Mouse (Mus musculus) ovary, postnatal 36 days (tissue): ENCODE data around the gene Yars.
"Not testable (repeated sequence)": the region's sequence is repeated elsewhere in the genome, so short reads cannot be mapped to it uniquely, and the experiment has no call there.

ENCODE experiments used
- DNase-seq: peaks from one replicate; pipeline ENCODE4 v3.0.0; 2022; ENCODE audit warnings: low spot score, mixed read lengths

Gene Yars

DNA sequence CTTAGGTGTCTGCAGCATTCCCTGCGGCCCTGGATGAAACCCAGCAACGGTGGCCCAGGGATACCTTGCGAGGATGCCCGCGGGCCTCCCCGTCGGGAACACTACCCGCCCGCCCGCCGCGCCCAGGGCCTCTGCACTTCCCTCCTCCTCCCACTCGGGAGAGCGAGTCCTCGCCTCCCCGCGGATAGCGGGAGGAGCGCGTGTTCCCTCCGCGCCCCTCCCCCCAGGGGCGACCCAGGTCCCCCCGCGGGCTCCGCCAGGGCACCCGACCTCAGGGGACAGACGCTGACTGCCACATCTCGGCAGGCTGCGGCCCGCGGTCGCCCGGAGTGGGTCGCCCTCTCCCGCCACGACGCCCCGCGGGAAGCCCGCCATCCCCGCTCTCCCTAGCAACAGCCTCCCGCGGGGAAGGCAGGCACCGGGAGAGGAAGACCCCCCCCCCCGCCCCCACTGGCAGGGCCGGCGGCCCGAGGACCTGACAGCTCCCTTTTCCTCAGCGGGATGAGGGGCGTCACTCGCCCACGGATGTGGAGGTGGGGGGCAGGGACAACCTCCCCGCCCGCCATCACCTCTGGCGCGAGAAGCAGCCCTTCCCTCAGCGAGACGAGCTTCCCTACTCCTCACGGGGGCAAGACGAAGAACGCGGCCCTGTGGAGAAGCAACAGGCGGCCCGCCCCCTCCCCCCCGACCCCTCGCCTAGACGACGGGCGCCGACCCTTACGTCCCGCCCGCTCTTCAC is 588 bp upstream of the Yars start:
- peak; percentile 68 for DNase-seq

DNA sequence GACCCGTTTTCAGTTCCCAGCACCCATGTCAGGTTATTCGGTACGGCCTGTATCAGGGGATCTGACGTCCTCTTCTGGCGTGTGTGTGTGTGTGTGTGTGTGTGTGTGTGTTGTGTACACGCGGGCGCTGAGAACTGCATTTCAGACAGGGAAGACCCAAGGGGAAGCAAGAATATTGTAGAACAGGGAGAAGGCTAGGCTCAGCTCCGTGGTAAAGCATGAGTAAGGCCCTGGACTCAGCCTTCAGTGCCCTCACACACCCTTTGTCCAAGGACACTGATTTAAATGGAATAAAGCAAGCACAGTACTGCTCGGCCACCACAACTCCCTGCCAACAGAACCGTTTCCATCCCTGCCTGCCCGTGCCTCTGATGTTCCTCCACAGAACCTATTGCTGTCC is 978 bp downstream of the Yars start:
- DNase-seq, result no peak

DNA sequence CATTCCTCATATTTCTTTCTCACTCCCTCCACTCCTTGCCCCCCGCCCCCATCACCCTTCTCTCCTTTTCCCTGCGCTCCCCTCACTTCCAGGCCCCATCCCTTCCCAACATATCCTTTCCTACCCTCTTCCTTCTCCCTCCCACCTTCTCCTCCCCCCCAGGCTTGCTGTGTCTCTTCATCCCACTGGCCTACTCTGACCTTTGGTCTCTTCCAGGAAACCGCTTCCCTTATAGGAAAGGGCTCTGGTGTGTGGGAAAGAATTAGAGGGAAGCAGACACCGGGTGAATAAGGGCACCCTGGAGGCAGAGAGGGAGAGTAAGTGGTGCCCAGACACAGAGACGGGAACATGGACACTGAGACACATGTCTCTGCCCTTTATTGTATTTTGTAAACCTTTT is 2.1 kb downstream of the Yars start:
- DNase-seq, result no peak

DNA sequence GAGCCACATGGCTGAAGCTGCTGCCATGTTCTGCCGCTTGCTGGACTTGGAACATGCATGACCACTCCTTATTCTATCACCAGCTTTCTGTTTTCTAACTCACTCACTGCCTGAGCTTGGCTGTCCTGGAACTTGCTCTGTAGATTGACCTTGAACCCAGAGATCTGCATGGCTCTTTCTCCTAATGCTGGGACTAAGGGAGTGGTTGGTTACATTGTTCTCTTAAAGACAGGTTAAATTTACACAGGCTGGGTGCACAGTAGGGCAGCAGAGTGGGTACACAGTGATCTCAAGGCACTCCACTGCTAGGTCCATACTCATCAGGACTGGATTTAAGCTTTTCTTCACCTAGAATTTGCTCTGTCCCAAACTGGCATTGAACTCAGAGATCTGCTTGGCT is 4.7 kb downstream of the Yars start:
- no peak for DNase-seq

DNA sequence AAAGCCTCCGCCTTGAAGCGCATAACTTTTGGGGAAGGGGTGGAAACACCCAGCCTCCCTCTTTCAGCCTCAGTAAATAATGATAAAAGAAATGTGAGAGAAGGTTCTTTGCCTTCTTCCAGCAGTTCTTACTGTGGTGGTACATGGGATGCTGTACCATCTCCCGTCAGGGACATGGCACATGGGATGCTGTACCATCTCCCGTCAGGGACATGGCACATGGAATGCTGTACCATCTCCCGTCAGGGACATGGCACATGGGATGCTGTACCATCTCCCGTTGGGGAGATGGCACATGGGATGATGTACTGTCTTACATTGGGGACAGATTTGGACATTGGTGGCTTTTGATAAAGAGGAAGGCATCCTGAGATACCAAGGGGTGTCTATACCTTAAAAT is 8.0 kb downstream of the Yars start:
- DNase-seq, result no peak

DNA sequence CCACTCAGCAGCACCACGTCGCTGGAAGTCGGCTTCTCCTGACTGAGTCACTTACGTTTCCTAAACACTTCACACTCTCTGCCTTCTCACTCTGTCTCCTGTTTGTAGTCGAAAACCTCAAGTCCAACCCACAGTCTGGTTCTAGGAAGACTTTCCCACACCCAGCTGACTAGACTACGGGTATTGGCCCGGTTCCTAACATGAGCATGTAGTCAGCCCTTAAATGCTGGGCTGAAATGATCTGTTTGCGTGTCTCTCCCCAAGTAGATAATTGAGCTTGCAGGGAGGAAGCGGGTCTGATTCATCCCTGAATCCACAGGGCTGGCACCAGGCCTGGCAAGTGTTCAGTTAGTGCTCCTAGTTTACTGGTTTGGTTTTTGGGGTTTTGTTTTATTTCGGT is 15.1 kb downstream of the Yars start:
- DNase-seq, result no peak

DNA sequence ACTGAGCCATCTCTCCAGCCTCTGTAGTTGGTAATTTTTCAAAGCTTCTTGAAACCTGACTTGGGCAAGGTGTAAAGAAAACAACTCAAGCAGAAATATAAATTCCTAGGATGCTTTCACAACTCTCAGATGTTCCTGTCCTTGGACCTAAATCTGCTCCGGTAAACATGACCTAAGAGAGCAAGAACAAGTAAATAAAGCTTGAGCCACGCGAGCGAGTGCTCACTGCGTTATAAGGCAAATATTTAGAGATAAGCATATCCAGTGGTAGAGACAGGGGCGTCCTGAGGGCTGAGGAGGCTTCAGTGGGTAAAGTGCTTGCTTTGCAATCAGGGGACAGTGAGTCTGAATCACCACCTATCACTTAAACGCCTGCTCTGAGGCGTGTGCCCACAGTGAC is 17.2 kb downstream of the Yars start:
- DNase-seq, result no peak

DNA sequence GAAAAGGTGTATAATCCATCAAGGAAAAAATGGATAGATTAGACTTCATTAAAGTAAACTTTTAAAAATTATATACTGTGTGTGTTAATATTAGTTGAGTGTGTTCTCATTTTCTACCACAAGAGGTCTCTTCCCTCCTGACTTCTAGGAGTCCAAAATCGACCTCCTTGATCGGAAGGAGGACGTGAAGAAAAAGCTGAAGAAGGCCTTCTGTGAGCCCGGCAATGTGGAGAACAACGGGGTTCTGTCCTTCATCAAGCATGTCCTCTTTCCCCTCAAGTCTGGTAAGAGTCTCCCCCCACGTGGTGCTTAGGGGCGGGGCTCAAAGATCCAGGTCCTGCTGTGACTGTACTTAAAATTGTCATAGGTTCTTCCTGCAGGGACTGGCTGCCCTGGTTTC is 19.9 kb downstream of the Yars start:
- no peak for DNase-seq

DNA sequence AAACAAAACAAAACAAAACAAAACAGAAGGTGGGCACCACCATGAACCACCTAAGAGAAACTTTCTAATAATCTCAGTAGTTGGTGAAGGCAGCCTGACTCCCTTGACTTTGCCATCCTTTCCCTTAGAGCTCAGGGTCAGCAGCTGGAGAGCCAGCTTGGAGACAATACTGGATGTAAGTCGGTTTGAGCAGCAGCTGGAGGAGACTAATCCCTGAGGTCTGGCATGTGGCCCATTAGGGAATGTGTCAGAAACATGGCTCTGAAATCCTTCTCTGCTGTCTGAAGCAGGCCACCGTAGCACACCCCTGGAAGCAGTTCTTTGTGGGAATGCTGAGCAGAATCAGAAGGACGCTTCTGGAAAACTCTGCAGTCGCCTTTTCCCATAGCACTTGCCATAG is 21.9 kb downstream of the Yars start:
- DNase-seq, result no peak

DNA sequence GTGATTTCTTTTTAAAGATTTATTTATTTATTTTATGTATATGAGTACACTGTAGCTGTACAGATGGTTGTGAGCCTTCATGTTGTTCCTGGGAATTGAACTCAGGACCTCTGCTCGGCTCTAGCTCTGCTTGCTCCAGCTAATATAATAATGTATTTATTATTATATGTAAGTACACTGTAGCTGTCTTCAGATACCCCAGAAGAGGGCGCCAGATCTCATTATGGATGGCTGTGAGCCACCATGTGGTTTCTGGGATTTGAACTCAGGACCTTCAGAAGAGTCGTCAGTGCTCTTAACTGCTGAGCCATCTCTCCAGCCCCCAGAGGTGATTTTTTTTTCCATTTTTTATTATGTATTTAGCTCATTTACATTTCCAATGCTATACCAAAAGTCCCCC is 22.9 kb downstream of the Yars start:
- not testable (repeated sequence) for DNase-seq

DNA sequence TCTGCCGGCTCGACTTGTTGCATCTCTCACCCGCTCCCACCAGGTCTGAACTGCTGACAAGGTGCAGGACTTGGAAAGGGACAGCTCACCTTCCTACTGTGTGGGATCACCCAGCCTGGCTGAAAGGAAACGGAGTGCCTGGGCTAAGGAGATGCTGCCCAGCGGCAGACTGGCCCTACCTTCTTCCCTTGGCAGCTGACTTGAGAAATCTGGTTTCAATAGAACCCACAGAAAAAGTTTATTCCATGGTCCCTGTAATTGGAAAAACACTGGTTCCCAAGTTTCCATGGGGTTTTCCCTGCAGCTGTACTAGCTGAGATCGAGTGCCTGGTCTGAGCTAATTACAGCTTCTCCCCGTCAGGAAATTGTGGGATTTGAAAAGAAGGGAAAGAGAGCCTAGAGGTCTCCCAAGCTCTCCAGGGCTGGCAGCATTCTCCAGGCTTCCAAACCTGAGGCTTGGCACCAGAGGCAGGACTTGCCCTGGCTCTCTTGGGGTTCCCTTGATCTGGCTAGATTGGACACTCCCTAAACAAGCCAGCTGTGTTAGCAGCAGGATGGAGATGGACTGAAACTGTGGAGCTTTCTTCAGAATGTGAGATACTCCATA is 29.1 kb downstream of the Yars start:
- DNase-seq, result no peak

DNA sequence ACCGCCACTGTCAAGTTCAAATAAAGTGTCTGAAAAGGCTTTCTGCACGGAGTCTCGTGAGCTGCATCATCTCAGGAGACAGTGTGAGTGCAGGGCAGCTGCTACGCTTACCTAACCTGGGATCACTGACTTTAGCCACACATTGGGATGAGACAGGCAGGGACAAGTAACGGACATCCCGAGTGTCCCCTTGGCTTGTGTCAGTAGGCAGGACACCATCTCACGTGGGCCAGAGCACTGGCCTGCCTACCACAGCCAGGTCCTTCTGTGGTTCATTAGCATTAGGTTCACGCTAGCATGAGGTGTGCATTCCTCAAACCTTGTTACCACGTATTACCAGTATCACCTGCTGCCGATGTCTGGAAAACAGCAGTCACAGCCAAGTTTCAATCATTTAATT is 29.6 kb downstream of the Yars start:
- no peak for DNase-seq

DNA sequence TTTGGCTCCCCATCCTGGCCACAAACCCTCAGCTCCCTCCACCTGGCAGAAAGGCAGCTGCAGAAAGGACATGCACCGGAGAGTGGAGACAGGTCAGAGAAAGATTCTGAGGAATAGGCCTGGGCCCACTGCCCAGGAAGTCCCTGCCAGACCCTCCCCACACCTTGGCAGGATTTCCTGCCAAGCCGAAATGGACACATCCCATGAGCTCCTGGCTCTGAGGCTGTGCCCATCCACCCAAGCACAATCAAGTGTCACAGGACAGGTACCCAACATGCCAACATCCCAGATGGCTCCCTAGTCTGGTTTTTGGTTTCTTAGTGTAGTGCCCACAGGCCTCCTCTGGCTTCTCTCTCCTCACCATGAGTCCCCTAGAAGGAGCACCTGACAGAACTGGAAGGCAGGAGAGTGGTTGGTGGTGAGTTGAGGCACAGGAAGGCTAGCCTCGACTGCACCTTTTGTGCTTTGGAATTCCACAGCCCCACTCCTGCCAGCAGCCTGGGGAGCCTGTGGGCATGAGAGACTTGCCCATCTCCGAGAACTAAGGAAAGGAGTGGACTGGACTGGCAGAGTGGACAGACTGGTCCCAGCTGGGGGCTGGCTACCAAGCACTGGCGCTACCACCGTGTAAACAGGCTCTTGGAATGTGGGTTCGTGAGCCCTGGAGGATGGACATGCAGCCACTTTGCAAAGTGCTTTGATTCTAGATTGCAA is 31.0 kb downstream of the Yars start:
- DNase-seq, result no peak

DNA sequence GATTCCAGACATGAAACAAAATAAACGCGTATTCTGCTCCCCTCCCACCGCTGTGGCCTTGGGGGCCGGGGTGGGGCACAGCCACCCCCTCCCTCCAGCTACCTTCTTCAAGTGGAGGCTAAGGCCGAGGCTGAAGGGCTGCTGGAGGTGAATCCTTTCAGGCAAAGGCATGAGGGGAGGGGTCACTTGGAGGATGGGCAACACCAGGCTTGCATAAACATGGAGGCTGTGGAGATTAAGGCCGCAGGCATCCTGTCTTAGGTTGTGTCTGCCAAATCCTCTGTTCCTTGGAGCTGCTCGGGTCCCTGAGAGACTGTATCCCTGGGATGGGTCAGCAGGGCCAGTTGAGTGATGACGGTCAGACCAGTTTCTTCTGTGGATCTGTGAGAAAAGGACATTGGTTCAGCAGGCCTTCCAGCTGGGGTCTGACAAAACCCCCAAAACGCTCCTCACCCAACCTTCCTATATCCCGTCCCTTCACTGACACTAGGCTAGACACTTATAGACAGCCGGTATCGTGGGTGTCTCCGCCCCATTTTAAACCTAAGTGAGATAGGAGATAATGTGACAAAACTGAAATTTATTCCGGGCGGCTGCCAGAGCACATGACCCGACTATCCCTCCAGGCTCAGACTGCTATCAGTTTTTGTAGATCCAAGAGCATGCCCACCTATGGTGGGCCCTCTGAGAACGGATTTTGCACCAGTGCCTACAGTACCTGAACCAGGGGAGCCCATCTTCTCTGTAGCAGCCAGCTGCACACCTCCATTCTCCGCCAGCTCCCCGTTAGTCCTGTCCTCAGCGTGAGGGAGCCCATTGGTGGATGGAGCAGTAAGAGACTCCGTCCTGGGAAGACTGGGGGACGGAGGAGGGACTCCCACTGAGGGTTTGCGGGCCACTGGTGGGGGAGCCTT is 31.8 kb downstream of the Yars start:
- no peak for DNase-seq

DNA sequence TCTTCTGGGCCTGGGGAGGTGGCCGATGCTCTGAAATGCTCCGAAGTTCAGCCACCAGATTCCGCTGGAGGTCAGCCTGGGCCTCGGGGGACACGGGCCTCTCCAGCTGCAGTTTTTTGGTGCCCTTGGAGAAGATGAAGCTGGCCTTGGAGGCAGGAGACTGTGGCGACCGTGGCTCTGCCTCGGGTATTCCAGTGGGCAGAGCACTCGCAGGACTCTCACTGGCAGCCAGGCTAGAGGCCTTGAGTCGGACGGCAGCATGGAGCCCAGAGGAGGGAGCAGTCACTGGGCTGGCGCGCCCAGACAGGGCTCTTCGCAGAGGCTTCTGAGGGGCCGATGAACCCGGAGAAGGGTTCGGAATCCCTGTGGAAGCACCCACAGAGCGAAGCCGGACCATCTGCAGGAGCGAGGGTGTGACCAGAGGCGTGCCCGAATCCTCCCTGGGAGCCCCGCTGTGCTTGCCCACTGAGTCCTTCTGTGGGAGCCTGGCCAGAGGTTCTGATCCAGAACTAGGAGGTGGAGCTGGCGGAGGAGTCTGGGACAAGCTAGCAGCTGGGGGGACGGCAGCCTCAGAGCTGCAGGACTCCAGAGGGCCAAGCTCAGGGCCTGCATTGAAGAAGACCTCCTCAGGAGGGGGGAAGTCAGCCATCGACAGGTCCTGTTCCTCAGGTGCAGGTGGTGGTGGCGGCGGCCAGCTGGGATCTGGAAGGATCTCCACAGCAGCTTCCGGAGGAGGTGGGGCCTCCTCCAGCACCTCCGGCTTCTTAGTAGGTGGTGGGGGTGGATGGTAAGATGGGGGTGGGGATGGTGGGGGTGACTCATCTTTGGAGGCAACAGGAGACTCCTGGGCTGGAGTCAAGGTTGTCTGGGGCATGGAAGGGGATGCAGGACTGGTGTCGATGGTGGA is 32.7 kb downstream of the Yars start:
- DNase-seq, result peak; percentile 47

DNA sequence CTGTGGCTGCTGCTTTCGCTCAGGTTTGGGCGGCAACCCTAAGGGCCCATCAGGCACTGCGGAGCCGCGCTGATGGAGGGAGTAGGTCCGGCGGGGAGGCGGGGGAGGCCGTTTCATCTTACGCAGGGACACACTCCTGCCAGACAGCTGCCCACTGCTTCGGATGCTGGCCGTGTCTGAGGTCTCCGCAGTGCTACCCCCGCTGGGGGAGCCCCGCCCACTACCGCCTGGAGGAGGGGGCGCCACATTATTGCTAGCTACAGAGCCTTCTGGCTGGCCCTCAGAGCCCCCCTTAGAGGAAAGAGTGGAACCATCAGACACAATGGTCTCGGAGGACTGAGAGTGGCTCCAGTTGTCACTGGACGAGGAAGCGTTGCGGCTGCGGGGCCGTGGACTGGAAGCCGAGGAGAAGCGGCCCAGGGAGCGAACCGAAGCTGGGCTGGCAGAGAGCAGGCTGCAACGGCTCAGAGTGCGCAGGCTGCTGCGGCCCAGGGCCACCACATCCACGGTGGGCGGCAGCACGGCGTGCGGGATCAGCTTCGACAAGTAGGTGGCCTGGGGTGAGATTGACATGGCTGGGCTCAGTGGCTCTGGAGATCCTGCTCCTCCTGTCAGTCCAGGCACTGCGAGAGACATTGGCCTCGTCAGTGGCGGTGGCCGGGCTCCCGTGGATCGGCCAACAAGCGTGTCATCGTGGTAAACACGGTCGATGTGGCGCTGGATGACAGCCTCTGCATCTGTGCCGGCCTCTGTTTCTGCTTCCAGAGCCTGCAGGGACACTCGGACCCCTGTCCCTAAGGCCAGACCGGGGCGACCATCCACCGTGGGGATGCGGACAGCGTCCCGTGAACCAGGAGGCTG is 34.1 kb downstream of the Yars start:
- DNase-seq, result no peak

DNA sequence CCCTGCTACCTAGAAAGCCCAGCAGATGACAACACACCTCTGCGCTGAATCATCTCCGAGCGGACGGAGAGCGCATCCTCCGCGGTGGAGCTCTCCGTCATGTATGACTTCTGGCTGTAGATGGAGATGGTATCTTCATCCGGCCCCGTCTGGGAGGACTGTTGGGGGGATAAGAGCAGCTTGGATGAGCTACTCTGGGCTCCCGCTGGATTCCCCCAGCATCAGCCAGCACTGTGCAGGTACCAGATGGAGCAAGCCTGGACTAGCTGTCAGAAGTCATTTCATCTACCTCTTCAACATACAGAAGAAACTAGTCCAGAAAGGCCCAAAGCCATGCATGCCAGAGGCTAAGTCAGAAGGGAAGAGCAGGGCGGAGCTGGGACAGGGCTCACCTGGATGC is 35.8 kb downstream of the Yars start:
- no peak for DNase-seq

DNA sequence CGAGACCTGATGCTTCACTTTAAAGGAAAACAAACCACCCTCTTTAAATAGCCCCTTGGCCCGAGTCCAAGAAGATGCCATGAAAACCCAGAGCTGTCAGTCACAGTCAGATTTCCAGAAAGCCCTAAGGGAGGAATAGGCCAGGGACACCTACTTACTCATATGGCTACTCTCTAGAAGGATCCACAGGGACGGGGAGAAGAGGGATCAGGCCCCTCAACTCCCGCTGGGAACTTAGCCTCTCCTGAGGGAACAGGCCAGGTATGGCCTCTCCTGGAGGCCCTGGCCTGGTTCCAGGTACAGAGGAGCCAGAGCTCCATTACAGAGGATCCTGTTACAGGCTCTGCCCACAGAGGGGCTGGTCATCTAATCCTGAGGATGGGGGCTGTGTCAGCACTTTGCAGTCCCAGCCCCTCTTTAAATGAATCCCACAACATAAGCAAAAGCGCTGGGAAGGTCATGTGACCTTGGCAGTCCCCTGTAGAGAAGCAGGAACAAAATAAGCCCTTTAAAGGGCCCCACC is 36.9 kb downstream of the Yars start:
- DNase-seq, result no peak

DNA sequence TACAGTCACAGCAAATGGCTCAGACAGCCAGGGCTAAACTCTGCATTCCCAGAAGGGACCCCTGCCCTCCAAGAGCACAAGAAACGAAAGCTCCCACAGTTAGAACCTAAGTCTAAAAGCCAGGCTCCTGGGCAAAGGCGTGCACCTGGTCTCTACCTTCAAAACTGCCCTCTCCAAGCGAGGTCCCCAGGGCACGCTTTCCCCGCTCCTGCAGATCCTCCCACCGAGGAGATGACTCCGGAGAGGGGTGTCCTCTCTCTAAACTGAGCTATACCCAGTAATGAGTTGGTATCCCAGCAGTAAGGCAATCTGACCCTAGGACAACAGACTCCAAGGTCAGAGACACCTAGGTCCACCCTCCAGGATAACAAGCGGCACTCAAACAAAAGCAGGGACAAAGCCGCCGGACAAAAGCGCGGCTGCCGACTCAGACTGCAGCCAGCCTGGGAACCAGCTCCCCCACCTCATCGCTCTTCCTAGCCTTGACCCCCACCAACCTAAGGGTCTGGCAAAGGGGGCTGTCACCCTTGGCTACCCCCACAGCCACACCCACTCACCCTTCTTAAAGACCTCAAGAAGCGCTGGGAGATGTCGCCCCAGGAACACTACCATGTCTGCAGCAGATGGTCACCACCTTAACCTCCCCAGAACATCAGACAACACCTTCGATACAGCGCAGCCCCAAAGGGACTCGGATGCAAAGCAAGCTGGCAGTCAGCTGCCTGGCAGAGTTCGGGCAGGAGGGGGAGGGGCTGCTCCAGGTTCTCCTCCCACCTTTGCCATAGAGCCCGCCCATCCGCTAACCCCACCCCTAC is 37.8 kb downstream of the Yars start:
- no peak for DNase-seq
